Mouse (Mus musculus): ENCODE data around the gene BC025920. TPM values are rescaled to one million over a fixed set of nuclear protein-coding genes. Genes with fewer than 3 reads are reported as not detected.

Gene BC025920
- total and polyA plus RNA-seq, 3 experiments, result 1.4 to 2.3 (median 1.6) TPM

DNA sequence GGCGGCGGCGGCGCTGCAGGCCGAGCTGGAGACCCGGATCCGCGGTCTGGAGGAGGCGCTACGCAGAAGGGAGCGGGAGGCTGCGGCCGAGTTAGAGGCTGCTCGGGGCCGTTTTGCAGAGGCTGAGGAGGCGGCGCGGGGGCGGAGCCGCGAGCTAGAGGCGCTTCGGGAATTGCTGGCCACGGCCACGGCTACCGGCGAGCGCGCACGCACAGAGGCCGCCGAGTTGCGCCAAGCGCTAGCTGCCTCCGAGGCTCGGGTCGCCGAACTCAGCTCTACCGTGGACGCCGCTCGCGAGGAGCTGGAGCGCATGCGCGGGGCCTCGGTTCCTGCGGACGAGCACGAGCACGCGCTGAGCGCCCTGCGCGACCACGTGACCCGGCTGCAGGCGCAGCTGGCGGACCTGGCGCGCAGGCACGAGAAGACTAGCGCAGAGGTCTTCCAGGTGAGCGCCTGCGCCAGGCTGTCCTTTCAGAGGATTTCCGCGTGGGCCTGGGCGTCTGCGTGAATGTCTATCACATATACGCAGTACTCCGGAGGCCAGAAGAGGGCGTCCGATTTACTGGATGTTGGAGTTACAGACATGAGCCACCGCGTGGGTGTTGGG lies 37.5 kb downstream of the BC025920 start (continued):
- TF ChIP-seq UBTF (IDR thresholded peaks at IDR 0.05; ENCODE audit: low read depth, low read length) (peak; percentile 78; the same call in 1 of the 2 replicates), ZC3H11A (IDR thresholded peaks at IDR 0.05; ENCODE audit: low read depth, low read length) (no peak), CHD1 (IDR thresholded peaks at IDR 0.05; ENCODE audit: low read depth, low read length) (no peak), TBP (conservative IDR thresholded peaks at IDR 0.05; ENCODE audit: low read depth, low read length) (0 out of 2 replicates have a peak, but pooled peaks have one; percentile 52), MYC (IDR thresholded peaks at IDR 0.05; ENCODE audit: low read depth, low read length) (peak; percentile 89), HCFC1 (IDR thresholded peaks at IDR 0.05; ENCODE audit: low read depth, low read length) (peak; percentile 60), E2F4 (IDR thresholded peaks at IDR 0.05; ENCODE audit: insufficient replicate concordance, low read depth, low read length) (0 out of 2 replicates have a peak, but pooled peaks have one; percentile 36), SIN3A (IDR thresholded peaks at IDR 0.05; ENCODE audit: low read length) (peak; percentile 78; the same call in 1 of the 2 replicates), ELF1 (IDR thresholded peaks at IDR 0.05; ENCODE audit: low read depth, low read length) (peak; percentile 77), MAZ (IDR thresholded peaks at IDR 0.05; ENCODE audit: low read depth, low read length) (0 out of 2 replicates have a peak, but pooled peaks have one; percentile 38), ETS1 (conservative IDR thresholded peaks at IDR 0.05; ENCODE audit: low read depth, low read length) (peak; percentile 14; the same call in 1 of the 2 replicates), GABPA (IDR thresholded peaks at IDR 0.05; ENCODE audit: insufficient replicate concordance, low read depth, low read length) (no peak)

DNA sequence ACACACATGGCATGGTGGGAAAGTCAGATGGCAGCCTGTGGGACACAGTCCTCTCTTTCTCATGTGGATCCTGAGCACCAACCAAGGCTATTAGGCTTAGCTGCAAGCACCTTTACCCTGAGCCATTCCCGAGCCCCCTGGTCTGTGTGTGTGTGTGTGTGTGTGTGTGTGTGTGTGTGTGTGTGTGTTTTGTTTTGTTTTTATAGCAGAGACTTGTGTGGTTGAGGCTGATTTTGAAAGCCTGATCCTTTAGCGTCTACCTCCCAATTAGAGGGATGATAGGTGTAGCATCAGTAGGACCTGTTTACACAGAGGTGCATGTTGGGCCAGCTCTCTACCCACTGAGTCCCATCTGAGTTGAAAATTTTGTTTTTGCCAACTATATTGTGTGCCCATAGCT lies 38.1 kb downstream of the BC025920 start:
- H3K79me2 ChIP-seq (replicated peaks; ENCODE audit: control insufficient read depth, extremely low read depth, insufficient read depth, poor library complexity, severe bottlenecking), result no peaks in the 10 kb centered on the region
- H3K9ac ChIP-seq (ENCODE audit: insufficient read depth, low read depth), result peak overlapping the region; percentile 39; the same call in 1 of the 2 replicates
- no peaks in the 10 kb centered on the region for H3K36me3 ChIP-seq (replicated peaks in 1 of 2; ENCODE audit: control insufficient read depth in 1 of 2, insufficient read depth in 1 of 2, low read length in 1 of 2)
- no peaks in the 10 kb centered on the region for H3K9me3 ChIP-seq (replicated peaks; ENCODE audit: low read length)
- TF ChIP-seq ZC3H11A (IDR thresholded peaks at IDR 0.05; ENCODE audit: low read depth, low read length) (no peak), EP300 (IDR thresholded peaks at IDR 0.05; ENCODE audit: low read length) (no peak), TCF12 (IDR thresholded peaks at IDR 0.05; ENCODE audit: low read depth, low read length) (no peak), CHD2 (IDR thresholded peaks at IDR 0.05; ENCODE audit: low read length) (no peak), ZMIZ1 (IDR thresholded peaks at IDR 0.05; ENCODE audit: low read depth, low read length) (no peak), NELFE (IDR thresholded peaks at IDR 0.05; ENCODE audit: low read depth, low read length) (no peak)
- peaks cover 15% of the 10 kb centered on the region for H3K27me3 ChIP-seq (replicated peaks)
- no peak overlapping the region for H3K27ac ChIP-seq (ENCODE audit: insufficient read depth, low read depth)
- in situ Hi-C loops (cut with MboI; ENCODE audit: low pct_ligation_motif_present, low pct_unique_long_range_greater_than_20kb, low sequenced_read_pairs) (no loop called here), dilution Hi-C loops (cut with MboI; ENCODE audit: extremely low pct_ligation_motif_present, extremely low pct_unique_long_range_greater_than_20kb, low sequenced_read_pairs) (no loop called here)
- H3K4me2 ChIP-seq (ENCODE audit: insufficient read depth, low read depth, poor library complexity, severe bottlenecking), result peak overlapping the region; percentile 63
- no peak for DNase-seq (ENCODE audit: extremely low read depth)
- peaks cover 17 to 23% of the 10 kb centered on the region in 2 experiments for H3K4me1 ChIP-seq (ENCODE audit: control insufficient read depth in 1 of 2, insufficient read depth in 2 of 2)
- H3K4me3 ChIP-seq (replicated peaks in 1 of 3; ENCODE audit: low read depth in 2 of 3, low read length in 2 of 3, poor library complexity in 1 of 3), result peak overlapping the region; percentile 62 to 82 (median 70)

DNA sequence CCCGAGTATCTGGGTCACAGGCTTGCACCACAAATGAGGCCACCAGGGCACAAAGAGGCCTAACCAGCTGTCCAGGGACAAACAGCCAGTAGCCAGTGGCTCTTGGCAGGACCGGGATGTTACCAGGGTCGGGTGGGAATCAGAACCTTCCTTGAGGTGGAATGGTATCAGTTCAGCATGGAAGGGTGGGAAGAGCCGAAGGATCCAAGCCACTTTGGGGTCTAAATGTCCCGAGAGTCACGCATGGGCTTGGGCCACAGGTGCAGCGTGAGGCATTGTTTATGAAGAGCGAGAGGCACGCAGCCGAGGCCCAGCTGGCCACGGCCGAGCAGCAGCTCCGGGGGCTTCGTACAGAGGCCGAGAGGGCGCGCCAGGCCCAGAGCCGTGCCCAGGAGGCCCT lies 38.6 kb downstream of the BC025920 start:
- Histone ChIP-seq H3K79me2 (replicated peaks; ENCODE audit: control insufficient read depth, extremely low read depth, insufficient read depth, poor library complexity, severe bottlenecking) (no peaks in the 10 kb centered on the region; the same call in 1 of the 2 replicates), H3K9me3 (replicated peaks; ENCODE audit: low read length) (no peaks in the 10 kb centered on the region), H3K27me3 (replicated peaks) (peaks cover 13% of the 10 kb centered on the region), H3K4me1 (ENCODE audit: control insufficient read depth in 1 of 2, insufficient read depth in 2 of 2) (peaks cover 17 to 23% of the 10 kb centered on the region in 2 experiments), H3K36me3 (replicated peaks in 1 of 2; ENCODE audit: control insufficient read depth in 1 of 2, insufficient read depth in 1 of 2, low read length in 1 of 2) (no peaks in the 10 kb centered on the region), H3K4me2 (ENCODE audit: insufficient read depth, low read depth, poor library complexity, severe bottlenecking) (no peak overlapping the region), H3K4me3 (replicated peaks in 1 of 3; ENCODE audit: low read depth in 2 of 3, low read length in 2 of 3, poor library complexity in 1 of 3) (no peak overlapping the region), H3K9ac (ENCODE audit: insufficient read depth, low read depth) (no peak overlapping the region), H3K27ac (ENCODE audit: insufficient read depth, low read depth) (no peak overlapping the region)
- in situ Hi-C loops (cut with MboI; ENCODE audit: low pct_ligation_motif_present, low pct_unique_long_range_greater_than_20kb, low sequenced_read_pairs), result no loop called here
- TF ChIP-seq CHD2 (IDR thresholded peaks at IDR 0.05; ENCODE audit: low read length), result no peak
- no peak for TF ChIP-seq KAT2A (IDR thresholded peaks at IDR 0.05; ENCODE audit: insufficient replicate concordance, low read length)
- no peak for TF ChIP-seq RCOR1 (conservative IDR thresholded peaks at IDR 0.05; ENCODE audit: low read depth, low read length)
- no peak for TF ChIP-seq POLR2A (IDR thresholded peaks at IDR 0.05; ENCODE audit: low read depth, low read length)
- no peak for TF ChIP-seq ZMIZ1 (IDR thresholded peaks at IDR 0.05; ENCODE audit: low read depth, low read length)
- no peak for TF ChIP-seq MXI1 (IDR thresholded peaks at IDR 0.05; ENCODE audit: low read depth, low read length)
- TF ChIP-seq MAZ (IDR thresholded peaks at IDR 0.05; ENCODE audit: low read depth, low read length), result no peak
- no peak for TF ChIP-seq MEF2A (IDR thresholded peaks at IDR 0.05; ENCODE audit: borderline replicate concordance, low read depth, low read length)
- TF ChIP-seq CHD1 (IDR thresholded peaks at IDR 0.05; ENCODE audit: low read depth, low read length), result no peak
- dilution Hi-C loops (cut with MboI; ENCODE audit: extremely low pct_ligation_motif_present, extremely low pct_unique_long_range_greater_than_20kb, low sequenced_read_pairs), result no loop called here
- DNase-seq (ENCODE audit: extremely low read depth), result no peak

Data from CH12.LX (cell line).